In genomic region chr9:101945814-101946213, GRCm38 (mm10) we compare ENCODE assay signal across 16 mouse cellular contexts.
DNase-seq lines count a peak whose midpoint lies in the region; ATAC-seq and TF ChIP-seq lines count a peak whose summit lies in the region.
"Had no signal": no experiment of that assay in that cellular context is flagged by ENCODE, and none has a peak within 500 bp of the region (broad histone marks: within the 10 kb centered on the region; RNA-seq: fewer than 3 reads in every experiment).

No protein-coding gene starts in this region.

- 36% methylated on average over 4 of the region's 4 CpGs for whole genome bisulfite sequencing in liver, embryonic 12.5 days (ENCODE audit: insufficient replicate concordance)
- WGBS in liver, embryonic 16.5 days (ENCODE audit: insufficient replicate concordance), result 47% methylated on average over 4 of the region's 4 CpGs
- WGBS in kidney, adult 2 months, result 91% methylated on average over 4 of the region's 4 CpGs

- H3K36me3 ChIP-seq in liver, embryonic 12.5 days, result no peaks in the 10 kb centered on the region
- H3K36me3 ChIP-seq in liver, embryonic 16.5 days (ENCODE audit: control insufficient read depth, insufficient read depth), result no peaks in the 10 kb centered on the region
- no peaks in the 10 kb centered on the region for H3K36me3 ChIP-seq in kidney, adult 2 months (ENCODE audit: control insufficient read depth, insufficient read depth, low read length)
- H3K36me3 ChIP-seq: embryonic facial prominence, embryonic 12.5 days; forebrain, embryonic 12.5 days; heart, embryonic 13.5 days; hindbrain, embryonic 12.5 days had no signal

- H3K27ac ChIP-seq in liver, embryonic 12.5 days, result no peak overlapping the region
- H3K27ac ChIP-seq in liver, embryonic 16.5 days (ENCODE audit: low read length), result no peak overlapping the region
- H3K27ac ChIP-seq in kidney, adult 2 months (ENCODE audit: insufficient read depth, low read depth, low read length), result no peak overlapping the region
- H3K27ac ChIP-seq: embryonic facial prominence, embryonic 12.5 days; forebrain, embryonic 12.5 days; heart, embryonic 13.5 days; hindbrain, embryonic 12.5 days had no signal

- H3K4me3 ChIP-seq in liver, embryonic 12.5 days, result no peak overlapping the region
- no peak overlapping the region for H3K4me3 ChIP-seq in liver, embryonic 16.5 days (ENCODE audit: low read depth, low read length)
- H3K4me3 ChIP-seq in kidney, adult 2 months (ENCODE audit: insufficient read depth, low read depth, low read length), result no peak overlapping the region
- H3K4me3 ChIP-seq: embryonic facial prominence, embryonic 12.5 days; forebrain, embryonic 12.5 days; heart, embryonic 13.5 days; hindbrain, embryonic 12.5 days had no signal

- peak; percentile 83 for ATAC-seq in liver, embryonic 12.5 days
- ATAC-seq in liver, embryonic 16.5 days (ENCODE audit: low read depth), result peak; percentile 78
- ATAC-seq: activated CD4-positive, CD25-positive, alpha-beta regulatory T cell, adult 4 months; Patski had no signal

- H3K27me3 ChIP-seq in liver, embryonic 12.5 days (replicated peaks), result peaks cover 12% of the 10 kb centered on the region; the same call in 1 of the 2 replicates
- no peaks in the 10 kb centered on the region for H3K27me3 ChIP-seq in liver, embryonic 16.5 days (ENCODE audit: control insufficient read depth, insufficient read depth, low read depth, low read length)
- H3K27me3 ChIP-seq in kidney, adult 2 months (replicated peaks; ENCODE audit: control insufficient read depth, insufficient read depth, low read length), result no peaks in the 10 kb centered on the region
- H3K27me3 ChIP-seq: CH12.LX; embryonic facial prominence, embryonic 12.5 days; forebrain, embryonic 12.5 days; heart, embryonic 13.5 days; hindbrain, embryonic 12.5 days had no signal

- no peak for TF ChIP-seq CTCF in kidney, adult 2 months (conservative IDR thresholded peaks at IDR 0.05; ENCODE audit: insufficient read depth, insufficient read length, low read depth, low read length)

- no peaks in the 10 kb centered on the region for H3K9me3 ChIP-seq in liver, embryonic 12.5 days (replicated peaks)
- H3K9me3 ChIP-seq in liver, embryonic 16.5 days (replicated peaks; ENCODE audit: control insufficient read depth, low read length), result no peaks in the 10 kb centered on the region
- H3K9me3 ChIP-seq: embryonic facial prominence, embryonic 12.5 days; forebrain, embryonic 12.5 days; heart, embryonic 13.5 days; hindbrain, embryonic 12.5 days had no signal

- TF ChIP-seq POLR2A in kidney, adult 2 months (IDR thresholded peaks at IDR 0.05; ENCODE audit: low read depth, low read length), result no peak

- H3K9ac ChIP-seq in liver, embryonic 12.5 days, result no peak overlapping the region
- H3K9ac ChIP-seq in liver, embryonic 16.5 days (ENCODE audit: low read depth, low read length), result no peak overlapping the region
- H3K9ac ChIP-seq: embryonic facial prominence, embryonic 12.5 days; forebrain, embryonic 12.5 days; heart, embryonic 13.5 days; hindbrain, embryonic 12.5 days had no signal

- DNase-seq in c-Kit-positive CD71-positive TER-119-positive erythroid progenitor cells, embryonic 14.5 days (ENCODE audit: low spot score), result peak; percentile 7
- DNase-seq in gastrocnemius, postnatal 25 days, result no peak
- no peak for DNase-seq in kidney, adult 2 months
- no peak for DNase-seq in frontal cortex, postnatal 25 days (ENCODE audit: low spot score in 2 of 2)
- DNase-seq: adrenal gland, postnatal 14 days; gastrocnemius, postnatal 14 days; heart, postnatal 4 days had no signal

- H3K4me2 ChIP-seq in liver, embryonic 12.5 days, result peak overlapping the region; percentile 27; the same call in 1 of the 2 replicates
- no peak overlapping the region for H3K4me2 ChIP-seq in liver, embryonic 16.5 days (ENCODE audit: low read depth, low read length)
- H3K4me2 ChIP-seq: embryonic facial prominence, embryonic 12.5 days; forebrain, embryonic 12.5 days; heart, embryonic 13.5 days; hindbrain, embryonic 12.5 days had no signal

- peaks cover 15% of the 10 kb centered on the region for H3K4me1 ChIP-seq in liver, embryonic 12.5 days
- H3K4me1 ChIP-seq in liver, embryonic 16.5 days (ENCODE audit: control insufficient read depth, low read depth, low read length), result peaks cover 5% of the 10 kb centered on the region; the same call in 1 of the 2 replicates
- no peaks in the 10 kb centered on the region for H3K4me1 ChIP-seq in kidney, adult 2 months (ENCODE audit: control insufficient read depth, insufficient read depth, low read length)
- H3K4me1 ChIP-seq: embryonic facial prominence, embryonic 12.5 days; heart, embryonic 13.5 days had no signal
